In the genomic region with DNA sequence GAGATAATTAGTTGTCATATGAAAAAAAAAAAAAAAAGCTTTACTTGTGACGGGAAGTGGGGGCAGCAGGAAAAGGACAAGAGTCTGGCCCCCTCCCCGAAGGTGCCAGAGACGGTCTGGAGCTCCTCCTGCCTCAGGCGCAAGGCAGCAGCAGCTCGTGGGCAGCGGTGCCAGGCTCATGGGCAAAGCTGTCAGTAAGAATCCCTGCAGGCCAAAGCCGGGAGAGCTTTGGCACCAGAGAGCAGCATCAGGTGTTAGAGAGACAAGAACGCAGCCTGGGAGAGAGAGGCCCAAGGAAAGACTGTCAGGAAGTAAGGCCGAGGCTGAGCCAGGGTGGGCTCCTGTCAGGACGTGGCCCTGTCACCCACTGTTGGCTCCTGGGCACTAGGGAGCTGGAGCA, we compare ENCODE assay signal across 29 mouse cellular contexts. TPM values are rescaled to one million over a fixed set of nuclear protein-coding genes. Genes with fewer than 3 reads are reported as not detected.
DNase-seq lines count a peak whose midpoint lies in the region; ATAC-seq and TF ChIP-seq lines count a peak whose summit lies in the region.
"Had no signal": no experiment of that assay in that cellular context is flagged by ENCODE, and none has a peak within 500 bp of the region (broad histone marks: within the 10 kb centered on the region; RNA-seq: fewer than 3 reads in every experiment).

No protein-coding gene starts in this region.

- no peak for TF ChIP-seq CTCF in left cerebral cortex, adult 2 months (IDR thresholded peaks at IDR 0.05)
- TF ChIP-seq CTCF in testis, adult 2 months (IDR thresholded peaks at IDR 0.05; ENCODE audit: control insufficient read depth, insufficient read depth, insufficient replicate concordance, low read depth, low read length): no peak
- TF ChIP-seq CTCF in intestine, postnatal 0 days (IDR thresholded peaks at IDR 0.05; ENCODE audit: low read depth): no peak

- H3K27ac ChIP-seq in left cerebral cortex, adult 2 months: peak overlapping the region; percentile 37; the same call in 1 of the 2 replicates
- H3K27ac ChIP-seq in testis, adult 2 months (ENCODE audit: control insufficient read depth, insufficient read depth, low read depth, low read length): no peak overlapping the region
- H3K27ac ChIP-seq in intestine, postnatal 0 days (ENCODE audit: low read depth, low read length): no peak overlapping the region; the same call in 1 of the 2 replicates
- H3K27ac ChIP-seq: hindbrain, embryonic 13.5 days; liver, embryonic 14.5 days; macrophage; neural tube, embryonic 13.5 days had no signal

- H3K9ac ChIP-seq in intestine, postnatal 0 days (ENCODE audit: low read depth, low read length): no peak overlapping the region
- H3K9ac ChIP-seq: forebrain, embryonic 13.5 days; hindbrain, embryonic 13.5 days; liver, embryonic 14.5 days; neural tube, embryonic 13.5 days; stomach, embryonic 15.5 days had no signal

- DNase-seq in heart, adult 11 months: peak; percentile 84
- no peak for DNase-seq in heart, postnatal 25 days (ENCODE audit: low spot score)
- no peak for DNase-seq in left cerebral cortex, adult 2 months (ENCODE audit: extremely low spot score in 1 of 2, low spot score in 2 of 2)
- no peak for DNase-seq in left cerebral cortex, adult 8-10 months (ENCODE audit: low spot score in 2 of 2)
- no peak for DNase-seq in testis, postnatal 10 days (ENCODE audit: low spot score)
- DNase-seq: adrenal gland, postnatal 10 days; B cell, adult 2 months; cerebellum, adult 11 months; cerebellum, adult 9-10 months; cerebellum, postnatal 36 days; gastrocnemius, postnatal 25 days; heart, adult 18-20 months; heart, postnatal 4 days; kidney, adult 8-10 months; liver; lung, adult 2 months; lung, postnatal 10 days; right cerebral cortex, postnatal 25 days; thymus, adult 18-20 months; thymus, postnatal 25 days had no signal

- 85% methylated on average over 10 of the region's 10 CpGs for WGBS in intestine, postnatal 0 days

- H3K4me1 ChIP-seq in testis, adult 2 months (ENCODE audit: control insufficient read depth, insufficient read depth, low read length): no peaks in the 10 kb centered on the region
- no peaks in the 10 kb centered on the region for H3K4me1 ChIP-seq in intestine, postnatal 0 days (replicated peaks; ENCODE audit: control insufficient read depth, insufficient read depth, low read length)
- H3K4me1 ChIP-seq: stomach, embryonic 15.5 days had no signal

- TF ChIP-seq POLR2A in testis, adult 2 months (IDR thresholded peaks at IDR 0.05; ENCODE audit: control insufficient read depth, low read depth, low read length): no peak

- H3K4me2 ChIP-seq in intestine, postnatal 0 days (replicated peaks; ENCODE audit: low read depth): no peak overlapping the region
- H3K4me2 ChIP-seq: forebrain, embryonic 13.5 days; heart, embryonic 11.5 days; hindbrain, embryonic 13.5 days; neural tube, embryonic 13.5 days; stomach, embryonic 15.5 days had no signal

- ATAC-seq in intestine, postnatal 0 days: no peak
- ATAC-seq: forebrain, embryonic 13.5 days had no signal

- no peaks in the 10 kb centered on the region for H3K9me3 ChIP-seq in intestine, postnatal 0 days (ENCODE audit: control insufficient read depth)
- H3K9me3 ChIP-seq: forebrain, embryonic 13.5 days; hindbrain, embryonic 13.5 days; neural tube, embryonic 13.5 days; stomach, embryonic 15.5 days had no signal

- intact Hi-C loops in heart, postnatal 25 days (cut with DNase I): loop anchor here (5.0 kb wide), 1 partner anchor 35 kb away; no protein-coding TSS in a partner anchor
- intact Hi-C loops in left cerebral cortex, adult 2 months (cut with DNase I): no loop called here

- no peaks in the 10 kb centered on the region for H3K27me3 ChIP-seq in testis, adult 2 months (ENCODE audit: control insufficient read depth, insufficient read depth, low read length)
- H3K27me3 ChIP-seq in intestine, postnatal 0 days (replicated peaks; ENCODE audit: control insufficient read depth, insufficient read depth, low read length): no peaks in the 10 kb centered on the region
- H3K27me3 ChIP-seq: forebrain, embryonic 13.5 days; hindbrain, embryonic 13.5 days; neural tube, embryonic 13.5 days; stomach, embryonic 15.5 days had no signal

- H3K36me3 ChIP-seq in testis, adult 2 months (ENCODE audit: control insufficient read depth, insufficient read depth, low read length): no peaks in the 10 kb centered on the region
- peaks cover 23% of the 10 kb centered on the region for H3K36me3 ChIP-seq in intestine, postnatal 0 days (ENCODE audit: control insufficient read depth, insufficient read depth)
- H3K36me3 ChIP-seq: stomach, embryonic 15.5 days had no signal

- no peak overlapping the region for H3K4me3 ChIP-seq in left cerebral cortex, adult 2 months
- 0 out of 2 replicates have a peak overlapping the region, but pooled peaks have one; percentile 0 for H3K4me3 ChIP-seq in testis, adult 2 months (ENCODE audit: control insufficient read depth, low read depth, low read length)
- H3K4me3 ChIP-seq in intestine, postnatal 0 days (ENCODE audit: low read depth, low read length): no peak overlapping the region
- H3K4me3 ChIP-seq: forebrain, embryonic 13.5 days; hindbrain, embryonic 13.5 days; neural tube, embryonic 13.5 days; stomach, embryonic 15.5 days had no signal

RNA-seq across cellular contexts. Expression of a gene that starts 22.5 kb away (rescaled TPM):
- 10 to 100 TPM; 11.4 to 13.1 TPM for total RNA-seq in heart, postnatal 25 days (2021)
- 100 to 1,000 TPM; 158 to 173 TPM for total RNA-seq in left cerebral cortex, adult 2 months (2021)
- total RNA-seq in left cerebral cortex, adult 8-10 months (2022): 100 to 1,000 TPM; 167 to 176 (median 171) TPM
- polyA plus RNA-seq in testis, adult 2 months (2012; rRNA removed): 2.3 and 2.5 TPM in 2 replicates
- polyA plus RNA-seq in intestine, postnatal 0 days (2015; fragmentation: Nextera tagmentation; extraction: Ambion mirVana): 9.9 and 10.7 TPM in 2 replicates

Comparison
In these comparisons a context has a peak if more than half of its experiments do, and no peak if none do; other contexts are left out.
1. RNA of a gene that starts 22.5 kb away (total RNA-seq): 158 to 173 TPM in left cerebral cortex, adult 2 months and 167 to 176 TPM in left cerebral cortex, adult 8-10 months; 11.4 to 13.1 TPM in heart, postnatal 25 days; every median in the first group is over 10 times any median in the second.